Mouse (Mus musculus) effector memory CD4-positive, alpha-beta T cell, adult 7 months (primary cell): ENCODE results near the gene Majin. TPM values are rescaled to one million over a fixed set of nuclear protein-coding genes. Genes with fewer than 3 reads are reported as not detected.

Experiments used
- polyA plus RNA-seq: library from polyadenylated mRNA; unstranded; fragments of 100-300 nt; shearing (Covaris generic); gene quantifications from one replicate; pipeline ENCODE4 v1.2.1, GENCODE M21; 2017

Gene Majin
- 0.33 TPM for polyA plus RNA-seq

DNA sequence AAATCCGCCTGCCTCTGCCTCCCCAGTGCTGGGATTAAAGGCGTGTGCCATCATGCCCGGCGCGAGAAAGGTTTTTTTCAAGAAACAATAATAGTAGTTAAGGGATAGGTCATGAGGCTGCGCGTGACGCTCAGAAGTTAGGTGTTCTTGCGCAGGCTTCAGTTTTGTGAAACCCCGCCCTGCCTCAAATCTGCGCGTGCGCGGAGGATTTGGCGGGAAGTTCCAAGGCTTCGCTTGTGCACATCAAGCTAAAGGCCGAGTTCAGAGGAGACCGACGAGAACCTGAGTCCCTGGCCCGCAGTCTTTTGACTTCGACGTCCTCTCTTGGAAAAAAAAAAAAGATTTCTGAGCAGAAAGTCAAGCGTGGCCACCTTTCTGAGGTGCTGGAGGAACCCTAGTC is at the start of gene Majin:
TSS of gene Majin (plus strand) at position 258 of the 400 bp plus-strand sequence.

DNA sequence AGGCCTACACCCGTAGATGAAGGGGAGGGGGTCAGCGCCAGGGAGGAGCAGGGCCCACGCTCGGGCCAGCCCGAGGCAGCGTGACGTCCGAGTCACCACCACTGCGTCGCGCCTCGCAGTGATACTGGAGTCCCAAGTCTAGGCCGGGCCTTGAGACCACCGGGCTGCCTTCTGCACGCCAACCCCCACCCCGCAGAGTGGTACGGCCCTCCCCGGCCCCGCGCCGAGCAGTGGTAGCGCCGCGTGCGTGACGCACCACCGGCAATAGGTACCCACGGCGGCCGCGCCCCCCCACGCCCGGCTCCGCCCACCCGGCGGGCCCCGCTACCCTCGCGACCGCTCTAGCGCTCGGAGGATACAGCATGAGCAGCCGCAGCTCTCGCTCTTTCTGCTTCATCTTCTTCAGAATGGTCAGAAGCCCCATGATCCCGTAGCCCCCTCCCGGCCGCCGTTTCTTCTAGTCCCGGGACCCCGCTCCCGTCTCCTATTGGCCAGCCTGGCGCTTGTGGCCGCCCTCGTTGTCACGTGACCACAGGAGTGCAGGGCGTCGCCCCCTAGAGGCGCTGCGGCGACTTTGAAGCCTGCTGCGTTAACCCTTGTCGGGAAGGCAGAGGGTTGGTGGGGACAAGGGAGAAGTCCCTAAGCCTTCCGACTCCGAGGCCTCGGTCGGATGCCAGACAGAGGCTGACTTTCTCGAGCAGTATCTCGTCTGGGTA is 43.4 kb upstream of the Majin start, which contains the start of gene Batf2:
TSS of gene Batf2 (plus strand) at position 306 of the 716 bp plus-strand sequence.

DNA sequence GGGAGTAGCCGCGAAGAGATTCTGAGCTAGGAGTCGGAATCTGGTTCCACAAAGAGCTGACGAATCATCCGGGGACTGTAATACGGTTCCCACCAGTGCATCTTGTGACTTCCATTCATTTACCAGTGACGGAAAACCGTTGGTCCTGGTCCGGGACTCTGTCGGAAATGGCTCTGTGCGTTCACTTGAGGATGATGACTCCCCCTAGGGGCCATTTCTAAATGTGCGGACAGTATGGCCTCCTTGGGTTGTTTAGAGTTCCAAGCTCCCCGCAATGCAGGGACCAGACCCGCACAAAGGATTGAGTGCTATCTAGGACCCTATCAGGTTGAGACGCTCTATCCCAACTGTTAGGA is 42.8 kb upstream of the Majin start, which contains the start of gene Arl2:
TSS of gene Arl2 (minus strand) at position 155 of the 356 bp plus-strand sequence.

DNA sequence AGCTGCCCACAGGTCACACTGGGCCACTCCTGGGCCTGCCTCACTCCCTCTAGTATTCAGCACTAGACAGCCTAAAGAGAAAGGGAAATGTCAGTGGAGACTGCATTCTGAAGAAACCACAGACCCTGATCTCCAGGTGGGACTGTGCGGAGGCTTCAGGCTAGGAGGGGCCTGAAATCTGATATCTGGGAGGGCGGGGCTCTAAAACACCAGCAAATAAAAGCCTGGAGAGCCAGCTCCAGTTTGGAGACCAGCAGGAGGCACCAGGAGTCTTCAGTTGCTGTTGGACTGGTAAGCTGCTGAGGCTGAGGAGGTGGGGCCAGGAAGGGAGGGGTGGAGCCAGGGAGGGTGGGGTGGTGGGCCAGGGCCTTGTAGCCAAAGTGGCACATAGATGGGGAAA is 41.9 kb downstream of the Majin start, which contains the start of gene Gpha2:
TSS of gene Gpha2 (plus strand) at position 246 of the 400 bp plus-strand sequence.

DNA sequence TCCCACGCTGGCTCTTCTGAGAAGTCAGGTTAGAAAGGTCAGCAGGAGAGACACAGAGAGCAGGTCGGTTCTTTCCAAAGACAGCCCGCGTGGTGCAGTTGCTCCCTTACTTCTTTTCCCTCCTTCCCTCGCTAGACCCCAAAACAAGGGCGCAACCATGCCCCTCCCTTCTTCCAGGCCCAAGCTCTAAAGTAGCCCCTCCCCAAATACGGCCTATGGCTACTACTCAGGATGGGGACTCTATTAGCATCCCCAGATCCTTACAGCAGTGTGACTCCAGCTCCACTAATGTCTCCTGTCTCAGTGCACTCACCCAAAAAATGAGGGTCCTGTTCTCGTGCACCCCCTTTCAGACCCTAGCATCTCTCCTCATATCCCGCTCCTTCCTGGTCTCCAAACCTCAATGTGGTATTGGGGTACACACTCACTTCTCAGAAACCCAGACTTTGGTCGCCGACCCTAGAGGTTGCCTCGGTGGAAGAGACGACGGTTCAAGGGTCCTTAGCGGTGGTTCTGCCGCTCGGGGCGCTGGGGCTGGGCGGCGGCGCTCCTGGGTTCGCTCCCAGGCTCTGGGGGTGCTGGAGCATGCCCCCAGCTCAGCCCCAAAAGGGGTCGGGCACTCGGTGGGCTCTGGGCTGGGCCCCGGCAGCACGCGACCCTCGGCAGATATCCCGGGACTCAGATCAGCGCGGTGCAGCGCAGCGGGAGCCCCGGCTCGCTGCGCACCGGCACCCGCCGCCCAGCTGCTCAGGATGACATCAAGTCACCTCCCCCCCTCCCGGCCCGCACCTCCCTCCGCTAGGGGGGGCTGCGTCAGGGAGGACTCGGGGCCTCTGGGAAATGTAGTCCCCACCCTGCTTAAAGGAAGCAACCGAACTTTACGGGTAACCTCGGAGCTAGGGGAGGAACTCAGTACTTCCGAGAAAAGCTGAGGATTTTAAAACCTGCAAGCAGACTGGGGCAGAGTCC is 51.2 kb downstream of the Majin start, which contains the start of gene Ppp2r5b:
TSS of gene Ppp2r5b (minus strand) at position 789 of the 969 bp plus-strand sequence.

DNA sequence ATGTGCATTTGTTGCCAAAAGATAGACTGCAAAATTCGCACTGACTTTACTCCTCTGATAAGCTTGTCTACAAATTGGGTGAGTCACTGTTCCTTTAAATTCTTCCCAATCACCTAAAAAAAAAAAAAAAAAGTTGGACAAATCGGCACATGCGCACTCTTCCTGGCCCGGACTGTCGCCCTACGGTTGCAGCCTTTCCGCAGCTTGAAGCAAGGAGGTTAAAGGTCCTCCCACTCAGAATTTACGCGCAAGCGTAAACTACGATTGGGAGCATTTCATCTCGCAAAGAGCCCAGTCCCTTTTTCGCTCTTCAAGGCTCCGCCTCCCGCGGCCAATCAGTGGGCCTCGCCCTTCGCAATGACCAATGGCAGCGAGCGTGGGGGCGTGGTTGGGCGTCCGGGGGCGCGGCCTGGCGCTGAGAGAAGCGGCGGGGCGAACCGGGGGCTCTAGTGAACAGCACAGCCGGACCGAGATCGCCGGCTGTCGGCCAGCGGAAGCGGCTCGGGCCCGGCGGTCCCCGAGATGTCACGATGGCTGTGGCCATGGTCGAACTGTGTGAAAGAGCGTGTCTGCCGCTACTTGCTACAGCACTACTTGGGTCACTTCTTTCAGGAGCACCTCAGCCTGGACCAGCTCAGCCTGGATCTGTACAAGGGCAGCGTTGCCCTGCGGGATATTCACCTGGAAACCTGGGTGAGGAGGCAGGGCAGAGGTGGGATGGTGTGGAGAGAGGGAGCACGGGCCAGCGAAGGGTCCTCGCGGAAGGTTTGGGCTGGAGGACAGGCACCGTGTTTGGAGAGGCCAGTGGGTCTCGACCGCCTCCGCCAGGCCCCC is 57.3 kb downstream of the Majin start, which contains the start of gene Atg2a:
TSS of gene Atg2a (plus strand) at position 395 of the 834 bp plus-strand sequence.

Other genes with a start within 250 kb of the Majin start
- 35.9 TPM for gene Pola2, start 220.2 kb upstream of the Majin start, polyA plus RNA-seq
- gene Slc22a20, start 198.2 kb upstream of the Majin start, polyA plus RNA-seq = not detected
- 43.6 TPM for gene Capn1, start 168.5 kb upstream of the Majin start, polyA plus RNA-seq
- 55.4 TPM for gene Syvn1, start 137.8 kb upstream of the Majin start, polyA plus RNA-seq
- gene Mrpl49, start 126.6 kb upstream of the Majin start, polyA plus RNA-seq = 22.8 TPM
- 995 TPM for gene Fau, start 126.5 kb upstream of the Majin start, polyA plus RNA-seq
- gene Znhit2, start 123.2 kb upstream of the Majin start, polyA plus RNA-seq = 17.7 TPM
- 6.2 TPM for gene Tm7sf2, start 116.0 kb upstream of the Majin start, polyA plus RNA-seq
- 79.3 TPM for gene Vps51, start 107.2 kb upstream of the Majin start, polyA plus RNA-seq
- gene Tmem262, start 104.4 kb upstream of the Majin start, polyA plus RNA-seq = not detected
- 1.2 TPM for gene Gm28374, start 102.1 kb upstream of the Majin start, polyA plus RNA-seq
- 26.0 TPM for gene Zfpl1, start 99.4 kb upstream of the Majin start, polyA plus RNA-seq
- gene Cdca5, start 99.4 kb upstream of the Majin start, polyA plus RNA-seq = 0.80 TPM
- gene AC131692.1, start 90.0 kb upstream of the Majin start, polyA plus RNA-seq = not detected
- gene Naaladl1, start 78.6 kb upstream of the Majin start, polyA plus RNA-seq = not detected
- 6.3 TPM for gene Sac3d1, start 65.7 kb upstream of the Majin start, polyA plus RNA-seq
- gene Snx15, start 56.1 kb upstream of the Majin start, polyA plus RNA-seq = 28.8 TPM
- not detected for gene Batf2, start 43.4 kb upstream of the Majin start, polyA plus RNA-seq
- gene Arl2, start 42.8 kb upstream of the Majin start, polyA plus RNA-seq = 38.1 TPM
- not detected for gene Gpha2, start 42.0 kb downstream of the Majin start, polyA plus RNA-seq
- 15.8 TPM for gene Ppp2r5b, start 51.5 kb downstream of the Majin start, polyA plus RNA-seq
- gene Atg2a, start 57.3 kb downstream of the Majin start, polyA plus RNA-seq = 70.6 TPM
- gene Ehd1, start 92.3 kb downstream of the Majin start, polyA plus RNA-seq = 38.7 TPM
- 0.48 TPM for gene Cdc42bpg, start 122.1 kb downstream of the Majin start, polyA plus RNA-seq
- gene Men1, start 150.6 kb downstream of the Majin start, polyA plus RNA-seq = 31.5 TPM
- gene Map4k2, start 156.7 kb downstream of the Majin start, polyA plus RNA-seq = 103 TPM
- gene Sf1, start 179.3 kb downstream of the Majin start, polyA plus RNA-seq = 491 TPM
- 2.7 TPM for gene Pygm, start 200.0 kb downstream of the Majin start, polyA plus RNA-seq
- gene Rasgrp2, start 215.0 kb downstream of the Majin start, polyA plus RNA-seq = 246 TPM
- gene Nrxn2, start 234.3 kb downstream of the Majin start, polyA plus RNA-seq = 0.63 TPM